Mouse (Mus musculus): Measurements from ENCODE around the gene Ldb2. TPM values are rescaled to one million over a fixed set of nuclear protein-coding genes. Genes with fewer than 3 reads are reported as not detected.
A peak's percentile ranks its signal among the peaks of the same experiment; 100 is the strongest.

Gene Ldb2
- polyA plus RNA-seq (2016; fragmentation: Nextera tagmentation; extraction: Ambion mirVana), result 14.3 and 15.9 TPM in 2 replicates

GRCm38 (mm10) chr5:44799053-44799860 is at the start of gene Ldb2:
Gene Ldb2, minus strand, starts transcription at chr5:44799680.
- Histone ChIP-seq H3K27ac (replicated peaks) (no peak within 1 kb of the TSS), H3K36me3 (no peaks in the 10 kb centered on the region), H3K9me3 (no peaks in the 10 kb centered on the region), H3K4me3 (peak within 1 kb of the TSS; percentile 40), H3K9ac (replicated peaks) (peak within 1 kb of the TSS; percentile 50), H3K4me2 (replicated peaks) (peak within 1 kb of the TSS; percentile 66), H3K27me3 (peaks cover 4% of the 10 kb centered on the region; the same call in 1 of the 2 replicates), H3K4me1 (peaks cover 20% of the 10 kb centered on the region; the same call in 1 of the 2 replicates)
- WGBS, result 1% methylated on average over 18 of the region's 19 CpGs
- ATAC-seq (ENCODE audit: low FRiP score, low read depth), result peak; percentile 95

GRCm38 (mm10) chr5:44831287-44831686 is 31.8 kb upstream of the Ldb2 start:
- Histone ChIP-seq H3K9me3 (no peaks in the 10 kb centered on the region), H3K36me3 (no peaks in the 10 kb centered on the region), H3K27me3 (no peaks in the 10 kb centered on the region), H3K27ac (replicated peaks) (no peak overlapping the region), H3K4me1 (no peaks in the 10 kb centered on the region), H3K4me2 (replicated peaks) (no peak overlapping the region), H3K4me3 (no peak overlapping the region), H3K9ac (replicated peaks) (no peak overlapping the region)
- WGBS, result 67% methylated on average over 5 of the region's 5 CpGs
- no peak for ATAC-seq (ENCODE audit: low FRiP score, low read depth)

DNA sequence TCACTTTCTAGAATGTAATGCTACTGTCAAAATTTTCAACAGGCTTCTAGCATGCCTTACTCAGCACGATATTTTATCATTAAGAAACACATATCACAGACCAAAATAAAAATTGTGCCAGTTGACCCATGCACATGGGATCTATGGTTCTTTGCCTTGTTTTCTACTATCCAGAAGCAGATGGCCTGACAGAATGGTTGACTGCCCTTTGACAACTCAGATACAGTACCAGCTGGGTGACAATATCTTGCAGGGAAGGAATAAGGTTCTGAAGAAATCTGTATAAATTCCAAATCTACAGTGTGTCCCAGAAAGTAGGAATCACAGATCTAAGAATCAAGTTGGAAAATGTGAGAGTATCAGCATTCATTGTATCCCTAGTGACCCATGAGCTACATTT is 16.0 kb upstream of the Ldb2 start:
- Histone ChIP-seq H3K27me3 (no peaks in the 10 kb centered on the region), H3K27ac (replicated peaks) (no peak overlapping the region), H3K9me3 (no peaks in the 10 kb centered on the region), H3K9ac (replicated peaks) (no peak overlapping the region), H3K4me1 (no peaks in the 10 kb centered on the region), H3K4me2 (replicated peaks) (no peak overlapping the region), H3K4me3 (no peak overlapping the region), H3K36me3 (no peaks in the 10 kb centered on the region)
- 95% methylated on average over 1 of the region's 1 CpGs for WGBS
- no peak for ATAC-seq (ENCODE audit: low FRiP score, low read depth)

DNA sequence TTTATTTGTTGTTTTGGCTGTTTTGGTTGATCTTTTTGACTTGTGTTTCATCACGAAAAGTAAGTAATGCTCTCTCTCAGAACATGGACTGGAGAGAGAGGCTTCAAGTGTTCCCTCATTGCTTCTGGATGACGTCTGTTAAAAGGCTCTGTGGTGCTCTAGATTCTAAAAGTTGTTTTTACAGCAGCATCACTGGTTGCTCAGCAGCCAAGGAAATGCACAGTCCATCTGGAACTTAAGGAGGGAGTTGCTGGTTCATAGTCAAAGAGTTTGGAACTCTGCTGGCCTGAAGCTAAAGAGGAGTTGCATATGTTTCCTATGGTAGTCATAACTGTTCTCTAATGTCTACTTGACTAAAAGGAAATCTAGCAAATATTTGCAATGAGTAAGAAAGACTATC is 6.5 kb upstream of the Ldb2 start:
- no peak for ATAC-seq (ENCODE audit: low FRiP score, low read depth)
- 83% methylated on average over 2 of the region's 2 CpGs for WGBS
- H3K9ac ChIP-seq (replicated peaks), result no peak overlapping the region
- no peaks in the 10 kb centered on the region for H3K9me3 ChIP-seq
- no peak overlapping the region for H3K4me3 ChIP-seq
- H3K27me3 ChIP-seq, result no peaks in the 10 kb centered on the region
- no peak overlapping the region for H3K4me2 ChIP-seq (replicated peaks)
- no peak overlapping the region for H3K27ac ChIP-seq (replicated peaks)
- H3K36me3 ChIP-seq, result no peaks in the 10 kb centered on the region
- H3K4me1 ChIP-seq, result 0 out of 2 replicates have a peak, but pooled peaks cover 2% of the 10 kb centered on the region

GRCm38 (mm10) chr5:44801100-44801499 is 1.6 kb upstream of the Ldb2 start:
- Histone ChIP-seq H3K4me1 (peaks cover 20% of the 10 kb centered on the region; the same call in 1 of the 2 replicates), H3K4me2 (replicated peaks) (no peak overlapping the region), H3K36me3 (no peaks in the 10 kb centered on the region), H3K9me3 (no peaks in the 10 kb centered on the region), H3K4me3 (no peak overlapping the region), H3K27ac (replicated peaks) (no peak overlapping the region), H3K27me3 (peaks cover 4% of the 10 kb centered on the region; the same call in 1 of the 2 replicates), H3K9ac (replicated peaks) (no peak overlapping the region)
- WGBS, result 35% methylated on average over 3 of the region's 3 CpGs
- no peak for ATAC-seq (ENCODE audit: low FRiP score, low read depth)

- H3K9ac ChIP-seq (replicated peaks), result peak overlapping the region; percentile 50
- H3K4me2 ChIP-seq (replicated peaks), result peak overlapping the region; percentile 66
- peak overlapping the region; percentile 40 for H3K4me3 ChIP-seq
Observed at GRCm38 (mm10) chr5:44799861-44800260, 381 bp upstream of the Ldb2 start.

GRCm38 (mm10) chr5:44798493-44798892 is 987 bp downstream of the Ldb2 start:
- Histone ChIP-seq H3K27me3 (peaks cover 4% of the 10 kb centered on the region; the same call in 1 of the 2 replicates), H3K9me3 (no peaks in the 10 kb centered on the region), H3K27ac (replicated peaks) (no peak overlapping the region), H3K36me3 (no peaks in the 10 kb centered on the region), H3K4me2 (replicated peaks) (peak overlapping the region; percentile 66), H3K4me3 (peak overlapping the region; percentile 40), H3K9ac (replicated peaks) (peak overlapping the region; percentile 50; the same call in 1 of the 2 replicates), H3K4me1 (peaks cover 20% of the 10 kb centered on the region; the same call in 1 of the 2 replicates)
- 6% methylated on average over 3 of the region's 3 CpGs for WGBS
- no peak for ATAC-seq (ENCODE audit: low FRiP score, low read depth)

More at GRCm38 (mm10) chr5:44799861-44800260, 381 bp upstream of the Ldb2 start:
- peak; percentile 61 for ATAC-seq (ENCODE audit: low FRiP score, low read depth)
- no peaks in the 10 kb centered on the region for H3K9me3 ChIP-seq
- peaks cover 4% of the 10 kb centered on the region; the same call in 1 of the 2 replicates for H3K27me3 ChIP-seq
- WGBS, result 8% methylated on average over 2 of the region's 2 CpGs
- peaks cover 20% of the 10 kb centered on the region; the same call in 1 of the 2 replicates for H3K4me1 ChIP-seq
- no peaks in the 10 kb centered on the region for H3K36me3 ChIP-seq
- no peak overlapping the region for H3K27ac ChIP-seq (replicated peaks)

GRCm38 (mm10) chr5:44798056-44798455 is 1.4 kb downstream of the Ldb2 start:
- Histone ChIP-seq H3K27me3 (peaks cover 4% of the 10 kb centered on the region; the same call in 1 of the 2 replicates), H3K4me1 (peaks cover 20% of the 10 kb centered on the region; the same call in 1 of the 2 replicates), H3K9me3 (no peaks in the 10 kb centered on the region), H3K4me3 (peak overlapping the region; percentile 40), H3K4me2 (replicated peaks) (peak overlapping the region; percentile 66), H3K27ac (replicated peaks) (no peak overlapping the region), H3K9ac (replicated peaks) (no peak overlapping the region), H3K36me3 (no peaks in the 10 kb centered on the region)
- ATAC-seq (ENCODE audit: low FRiP score, low read depth), result no peak
- 17% methylated on average over 2 of the region's 2 CpGs for WGBS

GRCm38 (mm10) chr5:44784591-44784990 is 14.9 kb downstream of the Ldb2 start:
- 93% methylated on average over 3 of the region's 3 CpGs for WGBS
- no peaks in the 10 kb centered on the region for H3K9me3 ChIP-seq
- ATAC-seq (ENCODE audit: low FRiP score, low read depth), result no peak

DNA sequence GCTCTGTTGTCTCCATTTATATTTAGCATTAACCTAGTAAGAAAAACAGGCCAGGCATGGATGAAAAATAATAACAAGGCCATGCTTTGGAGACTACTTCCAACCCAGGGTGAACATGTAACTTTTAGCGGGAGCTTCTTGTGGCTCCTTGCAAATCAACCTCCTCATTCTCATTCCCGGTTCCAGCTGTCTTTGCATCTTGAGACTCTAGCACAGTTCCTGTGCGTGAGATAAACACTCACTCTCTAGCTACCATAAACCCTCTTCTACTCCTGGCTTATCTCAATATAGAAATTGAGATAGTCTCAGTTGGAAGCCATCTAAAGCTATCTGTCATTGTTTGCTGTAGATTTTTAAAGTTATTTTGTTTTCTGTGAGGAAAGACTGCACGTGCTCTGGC is 20.1 kb downstream of the Ldb2 start:
- Histone ChIP-seq H3K9ac (replicated peaks) (no peak overlapping the region), H3K36me3 (no peaks in the 10 kb centered on the region), H3K4me3 (no peak overlapping the region), H3K27ac (replicated peaks) (no peak overlapping the region), H3K27me3 (no peaks in the 10 kb centered on the region), H3K4me1 (no peaks in the 10 kb centered on the region), H3K4me2 (replicated peaks) (no peak overlapping the region), H3K9me3 (no peaks in the 10 kb centered on the region)
- ATAC-seq (ENCODE audit: low FRiP score, low read depth), result no peak
- 85% methylated on average over 4 of the region's 4 CpGs for WGBS

More at GRCm38 (mm10) chr5:44784591-44784990, 14.9 kb downstream of the Ldb2 start:
- Histone ChIP-seq H3K4me1 (no peaks in the 10 kb centered on the region), H3K27me3 (no peaks in the 10 kb centered on the region), H3K36me3 (no peaks in the 10 kb centered on the region), H3K27ac (replicated peaks) (no peak overlapping the region), H3K4me2 (replicated peaks) (no peak overlapping the region), H3K4me3 (no peak overlapping the region), H3K9ac (replicated peaks) (no peak overlapping the region)

GRCm38 (mm10) chr5:44768472-44768871 is 31.0 kb downstream of the Ldb2 start:
- no peak overlapping the region for H3K4me2 ChIP-seq (replicated peaks)
- no peak overlapping the region for H3K9ac ChIP-seq (replicated peaks)
- H3K36me3 ChIP-seq, result no peaks in the 10 kb centered on the region
- no peaks in the 10 kb centered on the region for H3K27me3 ChIP-seq
- WGBS, result 88% methylated on average over 8 of the region's 8 CpGs
- H3K4me3 ChIP-seq, result no peak overlapping the region
- H3K9me3 ChIP-seq, result no peaks in the 10 kb centered on the region
- ATAC-seq (ENCODE audit: low FRiP score, low read depth), result no peak
- H3K27ac ChIP-seq (replicated peaks), result no peak overlapping the region
- H3K4me1 ChIP-seq, result no peaks in the 10 kb centered on the region

DNA sequence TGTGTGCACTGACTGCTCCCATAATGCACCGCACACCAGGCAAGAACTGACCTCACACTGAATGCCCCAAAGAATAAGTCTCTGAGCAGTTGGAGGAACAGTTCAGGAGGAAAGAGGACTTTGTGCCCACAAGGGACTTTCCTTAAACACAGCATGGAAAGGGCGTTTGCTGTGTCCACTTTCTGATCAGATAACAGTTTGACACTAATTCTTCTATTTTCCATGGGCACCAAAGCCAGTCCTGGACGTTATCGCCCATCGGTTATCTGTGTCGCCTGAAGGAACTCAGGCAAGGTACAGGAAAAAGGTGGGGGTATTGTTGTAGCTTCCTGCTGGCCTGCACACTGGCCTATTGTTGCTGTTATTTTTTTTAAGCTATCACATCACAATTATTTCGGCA is 34.6 kb downstream of the Ldb2 start:
- Histone ChIP-seq H3K27me3 (no peaks in the 10 kb centered on the region), H3K4me2 (replicated peaks) (no peak overlapping the region), H3K4me1 (no peaks in the 10 kb centered on the region), H3K36me3 (no peaks in the 10 kb centered on the region), H3K4me3 (no peak overlapping the region), H3K9ac (replicated peaks) (no peak overlapping the region), H3K9me3 (no peaks in the 10 kb centered on the region), H3K27ac (replicated peaks) (no peak overlapping the region)
- WGBS, result 88% methylated on average over 7 of the region's 7 CpGs
- no peak for ATAC-seq (ENCODE audit: low FRiP score, low read depth)
